Mouse (Mus musculus) heart, embryonic 13.5 days (tissue): ENCODE data around the gene Setd7. TPM values are rescaled to one million over a fixed set of nuclear protein-coding genes. Genes with fewer than 3 reads are reported as not detected.
"Not testable (repeated sequence)": the region's sequence is repeated elsewhere in the genome, so short reads cannot be mapped to it uniquely, and the experiment has no call there.

Experiments
- ATAC-seq: fragments of 200-750 bp; cut with Nextera tagmentation; 2 replicates; pipeline ENCODE4 v1.8.0; 2017; ENCODE audit warnings: moderate TSS enrichment; ENCODE audit not compliant: insufficient number of reproducible peaks, low FRiP score, low TSS enrichment; ENCODE audit errors: extremely low read depth
- H3K27ac ChIP-seq: fragments of 300-500 bp; sonication (generic); replicated peaks from 2 replicates; pipeline ENCODE4 v1.5.1; 2015; ENCODE audit warnings: moderate library complexity, mild to moderate bottlenecking, inconsistent platforms
- H3K27me3 ChIP-seq: fragments of 300-500 bp; sonication (generic); replicated peaks from 2 replicates; pipeline ENCODE4 v1.6.1; 2015; ENCODE audit warnings: mild to moderate bottlenecking, inconsistent platforms
- H3K36me3 ChIP-seq: fragments of 300-500 bp; sonication (generic); 2 replicates; pipeline ENCODE4 v1.6.1; 2015; ENCODE audit warnings: mild to moderate bottlenecking, inconsistent platforms
- H3K4me1 ChIP-seq: fragments of 300-500 bp; sonication (generic); 2 replicates; pipeline ENCODE4 v1.6.1; 2015; ENCODE audit warnings: inconsistent platforms
- H3K4me2 ChIP-seq: fragments of 300-500 bp; sonication (generic); 2 replicates; pipeline ENCODE4 v1.6.1; 2015; ENCODE audit warnings: inconsistent platforms, mild to moderate bottlenecking, moderate library complexity
- H3K4me3 ChIP-seq: fragments of 300-500 bp; sonication (generic); 2 replicates; pipeline ENCODE4 v1.5.1; 2015; ENCODE audit warnings: moderate library complexity, mild to moderate bottlenecking, inconsistent platforms
- H3K9ac ChIP-seq: fragments of 300-500 bp; sonication (generic); 2 replicates; pipeline ENCODE4 v1.6.1; 2015; ENCODE audit warnings: inconsistent platforms, mild to moderate bottlenecking, moderate library complexity
- H3K9me3 ChIP-seq: fragments of 300-500 bp; sonication (generic); 2 replicates; pipeline ENCODE4 v1.6.1; 2016; ENCODE audit warnings: inconsistent platforms
- WGBS: fragments of 180-500 bp; shearing (Covaris S2); methylation state at CpG from one replicate; pipeline ENCODE4 v1.1.7; 2015; ENCODE audit warnings: mixed read lengths; 5-methylcytosine and 5-hydroxymethylcytosine counted together
- polyA plus RNA-seq: library from polyadenylated mRNA; unstranded; fragments of >200 nt; fragmentation: Nextera tagmentation; extraction: Ambion mirVana; gene quantifications from 2 replicates; pipeline ENCODE4 v1.2.1, GENCODE M21; 2015

The Setd7 gene
- polyA plus RNA-seq, 1 experiment from 2014 or later, result 3.8 TPM

DNA sequence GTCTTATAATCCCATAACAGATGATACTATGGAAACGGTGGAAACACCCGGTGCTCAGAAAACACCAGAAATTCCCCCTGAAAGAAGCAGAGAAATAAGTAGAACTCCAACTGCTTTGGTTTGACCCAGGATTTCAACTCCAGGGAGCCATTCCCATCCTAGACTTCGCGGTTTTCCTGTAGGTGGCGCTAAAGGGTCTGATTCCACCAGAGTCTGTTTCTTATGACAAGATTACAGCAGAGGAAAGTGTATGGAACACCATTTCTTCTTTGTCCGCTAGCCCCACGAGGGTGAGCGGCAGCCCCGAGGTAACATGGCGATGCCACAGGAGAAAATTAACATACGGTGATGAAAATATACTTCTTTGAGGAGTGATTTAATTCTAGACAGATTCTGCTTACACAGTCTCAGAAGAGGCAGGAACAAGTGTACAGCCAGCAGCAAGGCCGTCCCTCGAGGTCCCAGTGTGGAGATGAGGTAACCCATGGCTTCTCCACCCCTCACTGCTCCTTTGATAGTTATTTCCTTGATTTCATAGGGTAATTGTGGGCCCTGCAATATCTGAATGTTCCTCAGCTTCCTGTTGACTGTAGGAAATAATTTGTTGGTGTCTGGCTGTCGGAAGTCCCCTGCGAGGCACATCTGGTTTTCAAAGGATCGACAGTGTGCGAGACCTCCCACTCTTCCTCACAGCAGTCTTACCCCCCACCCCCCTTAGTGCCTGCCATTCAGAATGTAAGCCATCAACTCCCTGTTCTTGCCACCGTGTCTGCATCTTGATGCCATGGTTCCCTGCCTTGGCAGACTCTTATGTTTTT, 23.1 kb upstream of the Setd7 start:
- Histone ChIP-seq H3K27ac (no peak overlapping the region), H3K9me3 (no peaks in the 10 kb centered on the region), H3K36me3 (no peaks in the 10 kb centered on the region), H3K27me3 (no peaks in the 10 kb centered on the region), H3K4me1 (peaks cover 7% of the 10 kb centered on the region), H3K4me2 (peak overlapping the region; percentile 39), H3K4me3 (no peak overlapping the region), H3K9ac (peak overlapping the region; percentile 61; the same call in 1 of the 2 replicates)
- ATAC-seq, result no peak
- WGBS, result 22% methylated on average over 18 of the region's 18 CpGs

DNA sequence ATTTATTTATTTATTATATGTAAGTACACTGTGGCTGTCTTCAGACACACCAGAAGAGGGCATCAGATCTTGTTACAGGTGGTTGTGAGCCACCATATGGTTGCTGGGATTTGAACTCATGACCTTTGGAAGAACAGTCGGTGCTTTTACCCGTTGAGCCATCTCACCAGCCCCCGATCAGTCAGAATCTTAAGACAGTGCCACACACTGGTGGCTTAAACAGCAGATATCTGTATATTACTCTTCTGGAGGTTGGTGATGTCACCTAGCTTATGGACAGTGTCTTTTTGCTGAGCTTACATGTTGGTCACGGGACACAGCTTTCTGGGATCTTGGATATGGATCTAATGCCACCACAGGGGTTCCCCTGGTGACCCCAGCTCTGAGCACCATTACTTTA, 18.6 kb upstream of the Setd7 start:
- not testable (repeated sequence) for H3K27ac ChIP-seq, H3K4me3 ChIP-seq, H3K27me3 ChIP-seq, H3K9ac ChIP-seq, H3K9me3 ChIP-seq, H3K36me3 ChIP-seq, ATAC-seq, H3K4me2 ChIP-seq
- WGBS, result 68% methylated on average over 4 of the region's 4 CpGs
- peaks cover 21% of the 10 kb centered on the region for H3K4me1 ChIP-seq

DNA sequence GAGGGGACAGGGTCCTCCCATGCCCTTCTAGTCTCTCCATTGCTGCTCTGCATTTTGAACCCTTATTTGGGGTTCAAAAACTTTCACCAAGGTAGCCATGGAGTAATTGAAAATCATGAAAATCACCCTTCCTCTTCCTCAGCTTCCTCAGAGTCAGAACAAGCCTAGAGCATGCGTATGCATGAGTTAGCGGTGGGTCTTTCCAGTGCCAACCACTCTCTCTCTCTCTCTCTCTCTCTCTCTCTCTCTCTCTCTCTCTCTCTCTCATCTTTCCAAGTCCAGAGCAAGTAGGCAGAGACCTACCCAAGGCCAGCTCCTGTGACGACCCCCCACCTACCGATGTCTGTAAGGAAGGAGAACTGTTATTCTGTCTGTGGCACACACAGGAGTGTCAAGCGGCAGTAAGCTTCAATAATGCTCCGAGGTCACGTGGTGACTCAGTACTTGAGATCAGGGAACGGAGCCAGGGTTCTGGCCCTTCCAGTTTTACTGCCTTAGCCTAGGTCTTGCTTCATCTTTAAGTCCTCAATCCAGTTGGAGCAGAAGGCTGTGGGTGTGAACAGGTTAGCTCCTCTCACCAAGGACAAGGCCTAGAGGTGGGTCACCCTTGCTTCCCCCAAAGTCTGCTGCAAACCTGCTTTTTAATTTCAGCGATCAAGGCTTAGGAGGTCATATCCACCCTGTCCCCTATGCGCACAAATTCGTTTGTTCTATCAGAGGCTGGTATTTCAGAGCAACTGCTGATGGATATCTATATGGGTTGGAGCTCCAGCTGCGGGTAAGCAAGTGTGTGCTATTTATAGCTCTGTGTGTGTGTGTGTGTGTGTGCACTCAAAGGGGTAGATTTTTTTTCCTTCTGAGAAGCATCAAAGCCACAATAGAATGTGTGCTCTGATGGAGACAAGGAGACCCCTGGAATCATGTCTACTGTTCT, 17.4 kb upstream of the Setd7 start:
- H3K27ac ChIP-seq, result peak overlapping the region; percentile 69; the same call in 1 of the 2 replicates
- H3K36me3 ChIP-seq, result no peaks in the 10 kb centered on the region
- no peak for ATAC-seq
- no peaks in the 10 kb centered on the region for H3K27me3 ChIP-seq
- H3K4me1 ChIP-seq, result peaks cover 17% of the 10 kb centered on the region
- WGBS, result 48% methylated on average over 12 of the region's 12 CpGs
- 0 out of 2 replicates have a peak overlapping the region, but pooled peaks have one; percentile 1 for H3K9ac ChIP-seq
- no peak overlapping the region for H3K4me3 ChIP-seq
- H3K9me3 ChIP-seq, result no peaks in the 10 kb centered on the region
- no peak overlapping the region for H3K4me2 ChIP-seq

DNA sequence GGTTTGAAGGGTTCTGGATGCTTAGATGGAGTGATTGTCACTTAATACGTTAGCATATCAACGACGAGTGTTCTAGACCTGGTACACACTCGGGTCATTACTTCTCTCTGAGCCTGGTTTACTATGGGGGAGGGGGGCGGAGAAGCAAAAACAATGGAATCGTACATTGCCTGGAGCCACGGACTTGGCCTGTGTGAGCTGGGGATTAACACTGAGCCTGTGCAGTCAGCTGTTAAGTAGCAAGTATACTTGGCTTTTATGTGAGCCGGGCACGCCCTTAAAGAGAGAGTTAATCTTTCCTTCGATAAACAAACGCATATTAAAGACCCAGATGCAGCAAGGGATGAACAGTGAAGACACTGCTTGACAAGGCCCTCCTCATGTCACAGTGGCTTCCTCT, 16.7 kb upstream of the Setd7 start:
- Histone ChIP-seq H3K27me3 (no peaks in the 10 kb centered on the region), H3K4me3 (no peak overlapping the region), H3K4me2 (no peak overlapping the region), H3K27ac (no peak overlapping the region), H3K9me3 (no peaks in the 10 kb centered on the region), H3K4me1 (peaks cover 17% of the 10 kb centered on the region), H3K9ac (no peak overlapping the region), H3K36me3 (no peaks in the 10 kb centered on the region)
- 75% methylated on average over 11 of the region's 11 CpGs for WGBS
- no peak for ATAC-seq

DNA sequence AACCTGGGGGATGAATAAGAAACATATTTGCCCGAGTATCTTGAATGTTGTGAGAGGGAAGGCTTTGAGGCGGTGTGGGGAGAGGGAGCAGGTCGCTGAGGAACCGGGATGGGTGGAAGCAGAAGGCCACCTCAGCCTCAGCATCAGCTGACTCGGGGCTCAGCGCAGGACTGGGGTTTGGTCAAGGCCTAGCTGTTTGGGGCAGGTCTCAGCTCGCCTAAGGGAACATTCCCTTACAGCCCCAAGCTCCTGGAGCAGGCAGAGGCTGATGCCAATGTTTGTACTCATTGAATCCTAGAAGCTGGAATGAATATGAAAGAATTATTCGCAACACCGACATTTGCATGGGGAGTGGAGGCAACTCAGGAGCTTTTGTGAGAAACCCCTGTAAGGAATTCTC, 13.2 kb upstream of the Setd7 start:
- no peak overlapping the region for H3K4me2 ChIP-seq
- no peaks in the 10 kb centered on the region for H3K9me3 ChIP-seq
- H3K4me3 ChIP-seq, result no peak overlapping the region
- no peak for ATAC-seq
- peaks cover 16% of the 10 kb centered on the region for H3K4me1 ChIP-seq
- no peaks in the 10 kb centered on the region for H3K36me3 ChIP-seq
- 84% methylated on average over 9 of the region's 9 CpGs for WGBS
- H3K9ac ChIP-seq, result no peak overlapping the region
- no peak overlapping the region for H3K27ac ChIP-seq
- no peaks in the 10 kb centered on the region for H3K27me3 ChIP-seq

DNA sequence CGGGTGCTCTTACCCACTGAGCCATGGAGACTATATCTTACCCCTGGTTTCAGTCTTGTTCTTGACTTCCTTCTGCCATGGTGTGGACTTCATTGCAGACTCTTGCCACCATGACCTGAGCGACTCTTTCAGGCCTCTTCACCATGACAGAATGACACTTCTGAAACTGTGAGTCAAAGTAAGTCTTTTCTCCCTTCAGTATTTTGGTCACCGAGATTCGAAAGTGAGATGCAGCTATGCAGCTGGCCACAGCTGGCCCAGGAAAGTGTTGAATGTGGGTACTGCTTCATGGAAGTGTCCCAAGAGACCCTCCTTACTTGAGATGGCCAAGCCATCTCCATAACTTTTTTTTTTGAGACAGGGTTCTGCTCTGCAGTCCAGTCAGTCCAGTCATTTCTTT, 9.5 kb upstream of the Setd7 start:
- Histone ChIP-seq H3K4me2 (no peak overlapping the region), H3K9ac (no peak overlapping the region), H3K27me3 (no peaks in the 10 kb centered on the region), H3K27ac (no peak overlapping the region), H3K9me3 (no peaks in the 10 kb centered on the region), H3K4me1 (no peaks in the 10 kb centered on the region), H3K4me3 (no peak overlapping the region), H3K36me3 (no peaks in the 10 kb centered on the region)
- WGBS, result 78% methylated on average over 4 of the region's 4 CpGs
- no peak for ATAC-seq

DNA sequence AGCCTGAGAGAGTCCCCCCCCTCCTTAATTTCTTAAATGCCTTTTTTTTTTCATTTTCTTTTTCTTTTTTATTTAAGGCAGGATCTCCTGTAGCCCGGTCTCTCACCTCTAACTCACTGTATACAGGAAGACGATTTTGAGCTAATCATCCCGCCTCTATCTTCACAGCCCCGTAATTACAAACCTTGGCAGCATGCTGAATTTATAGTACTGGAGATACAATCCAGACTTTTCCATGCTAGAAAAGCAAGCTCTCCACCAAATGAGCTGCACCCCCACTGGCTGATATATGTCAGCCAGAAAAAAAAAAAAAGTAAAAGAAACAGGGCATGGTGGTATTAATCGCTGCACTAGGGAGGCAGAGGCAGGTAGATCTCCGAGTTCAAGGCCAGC, 1.3 kb upstream of the Setd7 start:
- H3K36me3 ChIP-seq, result peaks cover 8% of the 10 kb centered on the region
- H3K4me3 ChIP-seq, result peak overlapping the region; percentile 91
- peaks cover 23% of the 10 kb centered on the region for H3K4me1 ChIP-seq
- 55% methylated on average over 6 of the region's 6 CpGs for WGBS
- H3K4me2 ChIP-seq, result peak overlapping the region; percentile 86
- H3K27ac ChIP-seq, result no peak overlapping the region
- no peaks in the 10 kb centered on the region for H3K27me3 ChIP-seq
- no peaks in the 10 kb centered on the region for H3K9me3 ChIP-seq
- no peak overlapping the region; the same call in 1 of the 2 replicates for H3K9ac ChIP-seq
- ATAC-seq, result no peak

DNA sequence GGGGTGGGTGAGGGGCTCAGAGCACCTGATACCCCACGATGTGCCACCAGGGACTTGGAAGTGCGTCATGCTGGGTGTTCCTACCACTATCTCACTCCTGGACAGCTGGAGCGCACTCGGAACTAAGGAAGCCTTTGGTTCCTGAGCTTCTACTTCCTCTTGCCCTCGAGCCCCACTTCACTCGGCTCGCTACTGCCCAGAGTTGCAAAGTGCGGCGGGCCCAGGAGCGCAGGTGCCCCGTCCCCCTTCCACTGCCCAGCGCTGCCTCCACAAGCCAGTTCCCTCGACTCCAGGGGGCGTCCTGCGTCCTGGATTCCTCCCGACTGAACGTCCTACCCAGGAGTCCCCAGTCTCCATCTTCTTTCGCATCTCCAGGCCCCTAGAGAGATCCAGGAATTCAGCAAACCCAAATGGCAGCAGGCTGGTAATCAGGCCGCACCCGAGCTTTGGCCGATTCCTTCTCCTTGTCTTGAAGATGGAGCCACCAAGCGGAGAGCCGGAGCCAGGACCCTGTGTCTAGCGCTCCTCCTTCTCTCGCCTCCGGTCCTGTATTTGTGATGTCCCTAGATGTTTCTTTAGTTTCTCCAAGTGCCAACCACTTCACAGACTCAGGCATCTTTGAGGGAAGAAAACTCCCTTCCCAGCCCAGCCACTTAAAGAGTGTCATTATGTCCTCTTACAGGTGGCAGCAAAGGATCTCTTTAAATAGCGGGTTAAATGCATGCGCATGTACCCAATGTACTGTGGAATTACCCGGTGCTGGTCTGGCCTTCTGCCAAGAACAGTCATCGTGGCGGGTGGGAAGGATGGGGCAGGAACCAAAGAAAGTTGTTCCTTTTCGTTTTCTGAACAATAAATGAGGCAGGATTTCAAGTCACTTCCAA, 672 bp upstream of the Setd7 start:
- H3K27me3 ChIP-seq, result no peaks in the 10 kb centered on the region
- H3K36me3 ChIP-seq, result peaks cover 9% of the 10 kb centered on the region
- no peaks in the 10 kb centered on the region for H3K9me3 ChIP-seq
- 2% methylated on average over 32 of the region's 32 CpGs for WGBS
- H3K27ac ChIP-seq, result peak overlapping the region; percentile 97
- H3K4me2 ChIP-seq, result peak overlapping the region; percentile 86
- peak overlapping the region; percentile 98 for H3K9ac ChIP-seq
- peaks cover 23% of the 10 kb centered on the region for H3K4me1 ChIP-seq
- peak; percentile 10; the same call in 1 of the 2 replicates for ATAC-seq
- peak overlapping the region; percentile 91 for H3K4me3 ChIP-seq

DNA sequence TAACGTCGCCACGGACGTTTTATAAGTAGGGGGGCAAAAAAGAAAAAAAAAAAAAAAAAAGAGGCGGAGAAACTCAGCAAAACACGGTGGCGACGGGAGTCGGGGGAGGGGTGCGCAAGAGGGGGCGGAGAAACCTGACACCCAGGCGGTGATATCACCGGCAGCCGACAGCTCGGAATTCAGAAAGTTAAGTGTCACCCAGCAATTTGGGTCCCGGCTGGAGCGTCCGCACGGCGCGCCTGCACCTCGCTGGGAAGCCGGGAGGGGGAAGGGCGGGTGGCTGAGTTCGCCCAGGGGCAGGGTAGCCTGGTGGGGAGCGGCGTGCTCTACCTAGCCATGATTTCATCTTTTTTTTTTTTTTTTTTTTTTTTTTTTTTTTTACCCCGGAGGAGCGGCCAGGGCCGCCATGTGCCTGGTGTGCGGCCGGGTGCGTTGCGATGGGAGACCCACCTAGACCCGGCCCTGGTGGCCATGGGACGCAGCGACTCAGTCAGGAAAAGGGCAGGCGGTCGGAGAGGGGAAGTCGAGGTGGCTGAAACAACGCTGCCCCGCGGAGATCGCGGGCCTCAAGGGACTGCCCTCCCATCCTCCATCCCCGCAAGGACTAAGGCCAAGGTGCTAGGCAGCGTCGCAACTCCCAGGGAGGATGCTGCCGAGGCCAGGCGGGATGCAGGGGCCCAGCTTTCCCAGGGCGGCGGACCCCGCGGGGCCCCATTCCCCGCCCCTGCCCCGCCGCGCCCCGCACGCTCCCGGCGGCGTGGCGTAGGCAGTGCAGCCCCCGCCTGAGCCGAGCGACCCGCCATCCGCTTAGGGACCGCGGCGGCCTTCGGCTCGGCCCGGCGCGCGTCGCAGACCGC, 857 bp downstream of the Setd7 start:
- Histone ChIP-seq H3K36me3 (peaks cover 9% of the 10 kb centered on the region), H3K4me2 (peak overlapping the region; percentile 86), H3K9ac (peak overlapping the region; percentile 98), H3K27me3 (no peaks in the 10 kb centered on the region), H3K4me1 (peaks cover 34% of the 10 kb centered on the region), H3K27ac (peak overlapping the region; percentile 97), H3K9me3 (no peaks in the 10 kb centered on the region), H3K4me3 (peak overlapping the region; percentile 91)
- ATAC-seq, result peak; percentile 43; the same call in 1 of the 2 replicates
- WGBS, result under 1% methylated on average over 62 of the region's 80 CpGs

DNA sequence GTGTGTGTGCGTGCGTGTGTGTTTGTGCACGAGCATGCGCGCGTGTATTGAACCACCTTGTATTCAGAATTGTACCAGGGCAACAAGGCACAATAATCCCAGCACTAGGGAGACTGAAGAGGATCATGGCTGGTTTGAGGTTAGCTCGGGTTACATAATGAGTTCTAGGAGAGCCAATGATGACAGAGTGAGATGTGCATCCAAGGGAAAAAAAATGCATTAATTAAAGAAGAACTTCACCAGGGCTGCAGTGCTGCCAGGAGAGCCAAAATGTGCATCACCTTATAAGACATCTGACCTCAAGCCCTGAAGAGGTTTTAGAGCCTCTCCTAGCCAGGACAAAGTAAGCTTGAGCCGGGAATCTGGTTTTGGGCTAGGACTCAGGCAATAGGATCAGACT, 5.1 kb downstream of the Setd7 start:
- Histone ChIP-seq H3K9ac (no peak overlapping the region), H3K4me3 (no peak overlapping the region), H3K36me3 (peaks cover 9% of the 10 kb centered on the region), H3K27ac (no peak overlapping the region), H3K27me3 (no peaks in the 10 kb centered on the region), H3K4me2 (no peak overlapping the region), H3K9me3 (no peaks in the 10 kb centered on the region), H3K4me1 (peaks cover 54% of the 10 kb centered on the region)
- 79% methylated on average over 8 of the region's 8 CpGs for WGBS
- no peak for ATAC-seq
